Mouse (Mus musculus) cerebral cortex, adult 2 months (tissue): ENCODE data around the gene Lrrc34.

ENCODE experiments used
- WGBS: fragments of 180-500 bp; shearing (Covaris S2); methylation state at CpG from one replicate; pipeline ENCODE4 v1.1.7; 2018; 5-methylcytosine and 5-hydroxymethylcytosine counted together

The Lrrc34 gene

GRCm38 (mm10) chr3:30647440-30648090 lies at the start of gene Lrrc34:
Gene Lrrc34, minus strand, starts transcription at chr3:30647869.
- WGBS: 14% methylated on average over 25 of the region's 25 CpGs

DNA sequence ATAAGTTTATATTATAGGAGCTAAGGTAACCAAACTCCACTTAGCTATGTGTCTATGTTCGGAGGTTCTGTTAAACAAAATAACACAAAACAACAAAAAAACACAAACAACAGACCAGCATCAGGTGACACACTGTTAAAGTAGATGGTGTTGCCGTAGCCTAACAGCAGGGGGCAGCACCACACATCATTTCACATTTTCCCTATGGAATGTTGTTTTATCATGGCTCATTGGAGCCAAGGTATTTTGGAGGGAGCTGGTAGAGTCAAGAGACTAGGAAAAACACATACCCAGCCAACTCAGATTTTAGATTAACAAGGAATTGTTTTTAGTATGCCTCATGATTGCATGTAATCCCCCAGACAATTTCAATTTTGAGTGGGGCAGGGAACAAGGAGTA lies 48.7 kb upstream of the Lrrc34 start:
- 13% methylated on average over 2 of the region's 2 CpGs for WGBS

GRCm38 (mm10) chr3:30695661-30696060 lies 48.0 kb upstream of the Lrrc34 start:
- 90% methylated on average over 2 of the region's 2 CpGs for WGBS

DNA sequence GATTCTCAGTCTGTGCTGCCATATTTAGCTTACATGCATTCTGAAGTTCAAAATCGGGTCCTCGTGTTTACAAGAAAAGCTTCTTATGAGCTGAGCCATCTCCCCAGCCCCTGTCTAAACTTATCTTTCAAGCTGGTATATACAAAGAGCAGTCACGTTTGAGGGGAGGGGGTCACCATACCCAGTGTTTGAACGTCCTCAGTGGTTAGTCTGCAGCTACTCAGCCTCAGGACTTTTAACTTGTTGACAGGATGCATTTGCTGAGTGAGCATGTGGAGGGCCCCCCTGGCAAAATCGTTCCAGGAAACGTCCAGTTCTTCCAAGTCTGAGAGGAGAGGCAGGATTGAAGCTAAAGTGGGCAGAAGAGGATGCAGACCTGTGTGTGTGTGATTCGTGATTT lies 43.3 kb upstream of the Lrrc34 start:
- WGBS: 72% methylated on average over 7 of the region's 7 CpGs

DNA sequence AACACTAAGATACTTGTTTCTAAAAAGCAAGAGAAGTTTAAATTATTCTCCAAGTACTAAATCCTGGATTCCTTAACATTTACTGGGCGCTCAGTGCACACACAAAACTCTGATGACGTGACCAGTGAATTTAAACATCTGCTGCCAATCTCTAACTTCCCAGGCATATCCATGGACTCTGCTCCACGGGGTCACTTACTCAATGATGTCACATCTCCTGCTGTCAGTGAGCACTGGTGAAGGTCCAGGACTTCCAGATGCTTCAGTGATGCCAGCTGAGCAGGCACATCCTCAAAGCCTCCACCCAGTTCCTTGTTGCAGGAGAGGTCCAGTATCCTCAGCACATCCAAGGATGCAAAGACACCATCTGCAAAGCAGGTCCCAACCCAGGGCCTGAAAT lies 39.5 kb upstream of the Lrrc34 start:
- WGBS: 87% methylated on average over 3 of the region's 3 CpGs

- 88% methylated on average over 6 of the region's 6 CpGs for WGBS
These were observed 35.5 kb upstream of the Lrrc34 start for GRCm38 (mm10) chr3:30683190-30683589.

GRCm38 (mm10) chr3:30658486-30658885 lies 10.8 kb upstream of the Lrrc34 start:
- WGBS: 86% methylated on average over 9 of the region's 9 CpGs

GRCm38 (mm10) chr3:30655937-30656336 lies 8.3 kb upstream of the Lrrc34 start:
- 83% methylated on average over 5 of the region's 5 CpGs for WGBS

DNA sequence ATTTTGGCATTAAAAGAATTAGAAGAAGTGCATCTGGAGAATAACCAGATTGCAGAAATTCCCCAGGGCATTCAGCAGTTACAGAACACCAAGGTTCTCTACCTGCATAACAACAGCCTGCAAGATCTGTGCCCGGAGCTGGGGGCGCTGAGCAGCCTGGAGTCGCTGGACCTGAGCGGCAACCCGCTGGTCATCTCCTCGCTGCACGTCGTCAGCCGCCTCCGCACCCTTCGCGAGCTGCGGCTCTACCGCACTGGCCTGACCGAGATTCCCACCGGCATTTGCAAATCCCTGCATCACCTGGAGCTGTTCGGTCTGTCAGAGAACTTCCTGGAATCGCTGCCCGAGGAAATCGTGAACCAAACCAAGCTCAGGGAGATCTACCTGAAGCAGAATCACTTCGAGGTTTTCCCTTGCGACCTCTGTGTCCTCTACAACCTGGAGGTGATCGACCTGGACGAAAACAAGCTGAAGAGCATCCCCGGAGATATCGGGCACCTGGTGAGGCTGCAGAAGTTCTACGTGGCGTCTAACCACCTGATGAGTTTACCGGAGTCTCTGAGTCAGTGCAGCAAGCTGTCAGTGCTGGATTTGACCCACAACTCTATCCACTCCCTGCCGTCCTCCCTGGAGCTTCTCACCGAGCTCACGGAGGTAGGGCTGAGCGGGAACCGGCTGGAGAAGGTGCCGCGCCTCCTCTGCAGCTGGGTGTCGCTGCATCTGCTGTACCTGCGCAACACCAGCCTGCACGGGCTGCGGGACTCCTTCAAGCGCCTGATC lies 2.6 kb upstream of the Lrrc34 start:
- 2% methylated on average over 41 of the region's 41 CpGs for WGBS

- 94% methylated on average over 2 of the region's 2 CpGs for WGBS
These were observed 797 bp upstream of the Lrrc34 start for GRCm38 (mm10) chr3:30648466-30648865.

DNA sequence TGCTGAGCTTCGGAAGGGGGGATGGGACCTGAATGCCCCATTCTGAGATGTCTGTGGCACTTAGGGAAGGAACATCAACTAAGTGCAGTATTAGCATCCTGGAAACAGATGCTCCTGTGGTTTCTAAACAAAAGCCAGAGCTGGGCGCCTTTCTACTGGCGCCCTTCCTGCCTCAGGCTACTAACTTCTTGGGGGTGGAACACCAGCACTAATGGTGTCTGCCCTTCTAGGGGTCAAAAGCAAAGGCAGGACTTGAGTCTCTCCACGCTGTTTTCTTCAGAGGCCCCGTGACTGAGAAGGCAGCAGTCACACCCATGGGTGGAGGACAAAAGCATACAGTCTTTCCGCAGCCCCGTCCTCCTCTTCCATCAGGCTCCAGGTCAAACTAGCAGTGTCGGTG lies 908 bp downstream of the Lrrc34 start:
- 67% methylated on average over 8 of the region's 8 CpGs for WGBS

GRCm38 (mm10) chr3:30644207-30644606 lies 3.5 kb downstream of the Lrrc34 start, which contains the start of gene Lrriq4:
Gene Lrriq4, plus strand, starts transcription at chr3:30644507.
- WGBS: 44% methylated on average over 2 of the region's 2 CpGs

DNA sequence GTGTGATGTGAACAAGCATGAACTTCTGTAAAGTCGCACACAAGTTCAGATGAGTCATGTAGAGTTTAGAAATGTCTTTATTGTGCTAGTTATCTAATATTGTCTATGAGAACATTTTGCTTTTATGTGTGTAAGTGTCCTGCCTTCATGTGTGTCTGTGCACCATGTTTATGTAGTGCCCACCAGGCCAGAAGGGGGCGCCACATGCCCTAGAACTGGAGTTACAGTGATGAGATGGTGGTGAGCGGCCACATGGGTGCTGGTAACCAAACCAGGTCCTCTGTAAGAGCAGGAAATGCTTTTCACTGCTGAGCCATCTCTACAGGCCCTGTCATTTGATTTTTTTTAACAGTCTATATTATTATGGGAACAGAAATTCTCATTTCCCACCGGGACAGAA lies 12.0 kb downstream of the Lrrc34 start:
- 79% methylated on average over 4 of the region's 4 CpGs for WGBS

DNA sequence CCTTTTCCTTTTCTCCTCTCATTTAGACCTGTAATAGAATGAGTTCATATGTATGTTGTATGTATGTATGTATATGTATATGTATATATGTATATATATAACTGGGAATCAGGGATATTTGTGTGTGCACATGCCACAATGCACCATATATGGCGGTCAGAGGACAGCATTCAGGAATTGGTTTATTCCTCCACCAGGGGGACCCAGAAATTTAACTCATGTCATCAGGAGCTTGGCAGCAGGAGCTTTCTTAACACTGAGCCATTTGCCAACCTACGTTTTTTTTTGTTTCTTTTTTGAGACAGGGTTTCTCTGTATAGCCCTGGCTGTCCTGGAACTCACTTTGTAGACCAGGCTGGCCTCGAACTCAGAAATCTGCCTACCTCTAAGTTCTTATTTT lies 14.0 kb downstream of the Lrrc34 start:
- 56% methylated on average over 3 of the region's 3 CpGs for WGBS

DNA sequence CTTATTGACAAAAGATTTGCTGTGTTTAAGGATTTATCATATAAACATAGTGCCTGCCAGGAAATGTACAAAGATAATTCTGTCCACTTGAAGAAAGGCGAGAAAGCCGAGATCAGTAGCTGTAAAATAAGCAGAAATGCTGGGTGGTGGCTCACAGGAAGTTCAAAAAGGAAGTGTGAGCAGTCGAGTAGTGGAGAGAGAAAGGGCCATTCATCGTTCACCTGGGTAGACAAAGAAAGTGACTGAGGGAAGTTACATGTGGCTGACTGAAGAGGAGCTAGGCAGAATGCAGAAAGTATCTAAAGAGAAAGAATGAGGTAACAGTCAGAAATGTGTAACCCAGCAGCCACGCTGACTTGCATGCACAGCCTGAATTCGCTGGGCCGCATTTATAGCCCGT lies 27.5 kb downstream of the Lrrc34 start:
- WGBS: 83% methylated on average over 8 of the region's 8 CpGs

GRCm38 (mm10) chr3:30610930-30611329 lies 36.7 kb downstream of the Lrrc34 start:
- 86% methylated on average over 4 of the region's 4 CpGs for WGBS

GRCm38 (mm10) chr3:30608999-30609398 lies 38.7 kb downstream of the Lrrc34 start:
- 83% methylated on average over 3 of the region's 3 CpGs for WGBS

DNA sequence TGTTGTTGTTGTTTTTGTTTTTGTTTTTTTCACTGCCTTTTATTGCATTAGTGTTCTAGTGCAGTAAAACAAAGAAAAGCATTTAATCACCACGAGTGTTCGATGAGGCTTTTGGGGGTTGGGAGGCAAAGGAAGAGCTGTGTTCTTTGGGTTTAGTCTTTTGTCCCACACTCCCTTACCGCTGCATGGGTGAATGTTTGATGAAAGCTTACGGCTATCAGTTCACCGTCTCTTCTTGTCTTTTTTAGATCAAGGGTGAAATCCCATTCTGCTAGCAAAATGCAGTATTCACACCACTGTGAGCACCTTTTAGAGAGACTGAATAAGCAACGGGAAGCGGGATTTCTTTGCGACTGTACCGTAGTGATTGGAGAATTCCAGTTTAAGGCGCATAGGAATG lies 44.4 kb downstream of the Lrrc34 start:
- WGBS: 27% methylated on average over 10 of the region's 10 CpGs

- WGBS: 0% methylated on average over 27 of the region's 27 CpGs
These were observed 45.0 kb downstream of the Lrrc34 start for GRCm38 (mm10) chr3:30602740-30603098.

GRCm38 (mm10) chr3:30602065-30602739 lies 45.5 kb downstream of the Lrrc34 start, which contains the start of gene Mynn:
Gene Mynn, plus strand, starts transcription at chr3:30602065.
- WGBS: under 1% methylated on average over 40 of the region's 40 CpGs

- under 1% methylated on average over 13 of the region's 13 CpGs for WGBS
These were observed 46.0 kb downstream of the Lrrc34 start for GRCm38 (mm10) chr3:30601610-30602064.

DNA sequence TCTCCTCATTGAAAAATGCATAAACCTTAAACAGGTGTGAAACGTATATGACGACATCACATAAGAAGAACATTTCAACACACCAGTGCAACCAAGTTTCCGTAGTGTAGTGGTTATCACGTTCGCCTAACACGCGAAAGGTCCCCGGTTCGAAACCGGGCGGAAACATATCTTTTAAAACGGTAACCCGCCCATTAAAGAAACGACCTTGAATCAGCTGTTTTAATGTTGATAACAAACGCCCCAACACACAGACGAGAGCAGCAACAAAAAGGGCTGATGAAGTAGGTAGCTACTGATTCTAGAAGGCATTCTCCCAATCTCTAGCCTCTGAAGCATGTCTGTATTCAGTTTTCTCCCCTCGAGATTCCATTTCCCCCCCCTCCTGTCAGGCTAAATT lies 46.5 kb downstream of the Lrrc34 start:
- WGBS: under 1% methylated on average over 17 of the region's 17 CpGs

DNA sequence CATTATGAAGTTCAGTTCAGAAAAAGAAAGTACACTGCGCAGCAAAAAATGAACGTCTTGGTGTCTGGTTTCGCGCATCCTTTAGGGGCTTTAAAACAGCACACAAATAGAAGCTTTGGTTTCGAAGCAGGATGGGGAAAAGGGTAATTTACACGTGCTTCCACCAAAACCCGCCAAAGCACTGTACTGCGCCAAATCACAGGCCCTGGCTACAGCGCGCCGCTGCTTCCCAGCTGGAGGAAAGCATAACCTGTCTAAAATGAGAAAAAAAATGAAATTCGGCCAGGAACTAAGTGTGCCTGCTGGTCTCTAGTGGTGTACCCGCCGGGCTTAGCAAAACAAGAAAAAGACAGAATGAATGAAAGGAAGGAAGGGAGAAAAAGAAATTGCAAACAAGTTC lies 47.0 kb downstream of the Lrrc34 start:
- under 1% methylated on average over 14 of the region's 14 CpGs for WGBS
